Mouse (Mus musculus): Measurements from ENCODE around the gene Sh3bp5. TPM values are rescaled to one million over a fixed set of nuclear protein-coding genes. Genes with fewer than 3 reads are reported as not detected.

Gene Sh3bp5
- polyA plus RNA-seq, 1 experiment, result 67.5 TPM

DNA sequence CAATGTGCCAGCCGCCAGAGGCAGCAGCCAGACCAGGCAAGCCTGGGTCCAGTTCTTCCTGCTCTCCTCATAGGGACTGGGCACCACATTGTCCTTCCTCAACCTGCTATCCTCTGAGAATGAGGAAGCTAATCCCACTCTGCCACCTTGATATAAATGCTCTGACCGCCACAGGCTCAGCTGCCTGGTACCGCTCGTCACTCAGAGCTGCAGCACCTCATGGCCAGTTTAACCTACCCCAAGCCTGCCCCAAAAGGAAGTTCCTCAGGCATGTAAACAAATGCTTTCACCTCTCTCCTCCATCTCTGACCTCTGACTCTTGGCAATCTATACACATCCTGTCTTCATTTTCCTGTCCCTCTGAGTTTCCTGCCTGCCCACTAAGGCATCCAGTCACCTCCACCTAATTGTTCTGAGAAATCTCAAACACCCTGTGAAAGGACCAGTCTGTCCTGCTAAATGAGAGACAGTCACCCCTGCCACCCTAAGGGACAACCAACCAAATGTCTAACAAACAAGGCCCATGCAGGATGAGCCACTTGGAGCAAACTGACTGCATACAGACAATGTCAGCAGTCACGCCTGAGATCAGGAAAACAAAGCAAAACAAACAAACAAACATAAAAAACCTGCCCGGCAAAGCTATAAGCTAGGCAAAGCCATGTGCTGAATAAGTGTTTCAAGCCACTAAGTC, 27.8 kb downstream of the Sh3bp5 start:
- Histone ChIP-seq H3K4me3 (ENCODE audit: insufficient read depth, low read depth, low read length) (peak overlapping the region; percentile 9; the same call in 1 of the 2 replicates), H3K4me1 (ENCODE audit: control insufficient read depth, insufficient read depth, insufficient read length, low read length) (peaks cover 68% of the 10 kb centered on the region), H3K27ac (replicated peaks; ENCODE audit: low read depth, low read length) (peak overlapping the region; percentile 77)

DNA sequence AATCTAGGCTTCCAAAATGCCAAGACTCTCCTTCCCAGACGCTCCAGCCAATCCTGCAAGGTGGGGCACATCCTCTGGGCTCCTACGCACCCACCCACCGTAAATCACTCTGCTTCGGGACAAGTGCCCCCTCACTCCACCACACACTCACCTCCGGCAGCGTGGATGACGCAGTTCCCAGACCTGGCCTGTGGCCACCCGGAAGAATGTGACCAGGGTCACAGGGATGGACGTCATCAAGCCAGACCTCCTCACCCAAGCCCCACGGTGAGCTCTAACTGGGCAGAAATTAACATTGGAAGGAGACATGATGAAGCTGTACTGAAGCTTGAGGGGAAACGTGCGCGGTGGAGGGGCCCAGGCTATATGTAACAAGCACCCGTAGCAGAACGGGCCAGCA, 28.7 kb downstream of the Sh3bp5 start:
- Histone ChIP-seq H3K27ac (replicated peaks; ENCODE audit: low read depth, low read length) (peak overlapping the region; percentile 77), H3K4me3 (ENCODE audit: insufficient read depth, low read depth, low read length) (peak overlapping the region; percentile 9), H3K4me1 (ENCODE audit: control insufficient read depth, insufficient read depth, insufficient read length, low read length) (peaks cover 65% of the 10 kb centered on the region)

DNA sequence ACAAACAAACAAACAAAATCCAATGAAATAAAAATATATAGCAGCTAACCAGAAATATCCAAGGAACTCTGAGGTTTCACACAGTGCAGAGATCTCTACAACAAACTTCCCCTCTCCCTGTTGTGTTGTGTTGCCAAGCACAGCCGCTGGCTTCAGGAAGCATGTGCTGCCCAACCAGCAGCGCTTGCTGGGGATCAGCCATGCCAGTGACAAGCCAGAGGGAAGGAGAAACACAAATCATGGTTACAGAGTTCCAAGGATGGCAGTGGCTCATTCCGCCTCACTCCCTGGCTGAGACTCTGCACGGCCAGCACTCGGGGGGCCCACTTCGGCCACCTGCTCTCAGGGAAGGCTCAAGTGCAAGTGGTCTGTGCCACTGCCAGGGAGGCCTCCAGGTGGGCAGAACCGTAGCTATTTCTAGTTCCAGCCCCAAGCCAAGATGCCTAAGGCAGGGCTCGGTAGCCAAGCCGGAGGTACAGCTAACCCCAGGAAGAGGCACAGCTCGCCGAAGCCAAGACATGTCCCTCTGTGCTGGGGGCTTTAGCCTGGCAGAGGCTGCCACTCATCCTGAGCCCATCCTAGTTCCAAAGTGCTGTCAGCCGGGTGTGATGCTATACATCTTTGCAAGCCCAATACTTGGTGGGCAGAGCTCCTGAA, 29.6 kb downstream of the Sh3bp5 start:
- Histone ChIP-seq H3K4me1 (ENCODE audit: control insufficient read depth, insufficient read depth, insufficient read length, low read length) (peaks cover 65% of the 10 kb centered on the region), H3K4me3 (ENCODE audit: insufficient read depth, low read depth, low read length) (peak overlapping the region; percentile 3), H3K27ac (replicated peaks; ENCODE audit: low read depth, low read length) (peak overlapping the region; percentile 77)

DNA sequence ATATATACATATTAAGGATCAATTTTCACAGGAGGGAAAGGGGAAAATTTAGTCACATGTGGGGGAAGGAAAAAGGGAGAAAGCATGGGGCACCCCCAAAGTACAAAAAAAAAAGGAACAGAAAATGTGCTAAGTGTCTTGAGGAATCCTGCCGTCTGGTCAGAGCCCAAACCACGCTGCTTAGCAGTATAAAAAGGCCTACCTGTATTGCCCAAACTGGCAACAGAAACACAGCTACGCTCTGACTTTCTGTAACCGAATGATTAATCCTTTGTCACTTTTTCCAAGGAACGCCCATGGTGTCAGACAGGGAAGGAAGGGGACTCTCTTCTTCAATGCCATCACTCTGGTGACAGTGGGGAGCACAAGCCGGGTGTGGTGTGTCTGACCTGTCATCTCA, 30.2 kb downstream of the Sh3bp5 start:
- Histone ChIP-seq H3K4me1 (ENCODE audit: control insufficient read depth, insufficient read depth, insufficient read length, low read length) (peaks cover 65% of the 10 kb centered on the region), H3K4me3 (ENCODE audit: insufficient read depth, low read depth, low read length) (no peak overlapping the region), H3K27ac (replicated peaks; ENCODE audit: low read depth, low read length) (peak overlapping the region; percentile 34)

DNA sequence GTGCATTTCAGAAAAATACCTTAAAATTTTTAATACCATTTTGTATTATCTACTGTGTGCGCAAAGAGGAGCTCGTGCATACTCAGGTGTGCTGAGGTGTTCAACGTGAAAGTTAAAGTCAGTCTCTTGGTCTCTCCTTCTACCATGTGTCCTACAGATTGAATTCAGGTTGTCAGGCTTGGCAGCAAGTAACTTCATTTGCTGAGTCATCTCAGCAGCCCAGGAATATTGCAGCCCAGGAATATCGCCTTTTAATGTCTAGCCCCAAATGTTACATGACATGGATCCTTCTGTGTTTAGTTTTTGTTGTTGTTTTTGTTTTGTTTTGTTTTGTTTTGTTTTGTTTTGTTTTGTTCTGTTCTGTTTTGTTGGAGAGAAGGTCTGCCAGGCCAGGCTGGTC, 31.2 kb downstream of the Sh3bp5 start:
- H3K4me1 ChIP-seq (ENCODE audit: control insufficient read depth, insufficient read depth, insufficient read length, low read length), result peaks cover 65% of the 10 kb centered on the region
- H3K27ac ChIP-seq (replicated peaks; ENCODE audit: low read depth, low read length), result peak overlapping the region; percentile 59
- no peak overlapping the region for H3K4me3 ChIP-seq (ENCODE audit: insufficient read depth, low read depth, low read length)

DNA sequence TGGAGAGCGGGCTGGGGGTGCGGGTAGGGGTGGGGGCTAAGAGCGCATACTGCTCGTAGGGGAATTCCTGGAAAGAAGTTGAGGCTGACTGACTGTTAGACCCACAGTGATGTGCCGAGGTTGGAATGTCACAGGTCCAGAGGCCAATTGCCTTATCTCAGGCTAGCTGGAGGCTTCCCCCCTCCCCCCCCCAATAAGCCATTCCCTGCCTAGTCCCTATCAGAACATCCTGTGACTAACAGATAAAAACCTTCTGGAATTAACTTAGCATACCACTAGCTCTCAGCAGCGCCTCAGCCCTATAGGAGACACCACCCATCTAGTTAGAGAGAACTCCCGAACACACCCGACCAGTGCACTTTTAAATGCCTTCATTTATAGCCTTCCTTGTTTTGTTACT, 31.9 kb downstream of the Sh3bp5 start:
- Histone ChIP-seq H3K4me1 (ENCODE audit: control insufficient read depth, insufficient read depth, insufficient read length, low read length) (peaks cover 63% of the 10 kb centered on the region), H3K4me3 (ENCODE audit: insufficient read depth, low read depth, low read length) (no peak overlapping the region), H3K27ac (replicated peaks; ENCODE audit: low read depth, low read length) (peak overlapping the region; percentile 59)

DNA sequence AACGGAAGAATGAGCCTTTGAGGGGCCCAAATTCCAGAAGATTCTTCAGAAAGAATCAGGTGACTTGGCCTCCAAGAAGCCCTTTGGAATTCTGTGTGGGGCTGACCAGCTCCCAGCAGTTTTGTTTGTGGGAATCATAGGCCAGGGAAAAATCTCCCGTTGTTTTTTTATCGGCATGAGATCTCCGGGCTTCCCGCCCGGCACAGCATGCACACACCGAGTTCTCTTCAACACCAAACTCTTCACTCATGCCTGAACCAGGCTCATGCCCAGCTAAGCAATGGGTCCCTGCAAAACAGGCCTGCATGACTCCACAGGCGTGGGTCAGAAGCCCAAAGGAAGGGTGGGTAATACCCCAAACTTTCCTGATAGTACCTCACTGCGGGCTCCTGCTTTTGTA, 32.3 kb downstream of the Sh3bp5 start:
- Histone ChIP-seq H3K4me3 (ENCODE audit: insufficient read depth, low read depth, low read length) (no peak overlapping the region), H3K4me1 (ENCODE audit: control insufficient read depth, insufficient read depth, insufficient read length, low read length) (peaks cover 65% of the 10 kb centered on the region), H3K27ac (replicated peaks; ENCODE audit: low read depth, low read length) (0 out of 2 replicates have a peak overlapping the region, but pooled peaks have one; percentile 16)

DNA sequence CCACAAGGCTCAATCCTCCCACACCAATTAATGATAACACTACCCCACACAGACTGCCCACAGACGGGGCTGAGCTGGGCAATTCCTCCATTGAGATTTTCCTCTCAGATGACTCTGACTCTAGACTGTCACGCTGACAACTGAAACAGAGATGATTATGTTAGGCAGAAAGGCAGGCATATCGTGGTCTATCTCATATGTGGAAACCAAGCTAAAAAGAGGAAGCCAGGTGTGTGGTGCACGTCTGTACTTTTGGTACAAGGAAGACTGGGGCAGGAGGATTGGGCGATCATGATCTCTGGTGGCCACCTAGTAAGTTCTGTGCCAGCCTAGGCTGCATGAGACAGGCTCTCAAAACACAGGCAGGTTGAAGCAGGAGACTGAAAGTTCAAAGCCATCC, 33.2 kb downstream of the Sh3bp5 start:
- peak overlapping the region; percentile 22 for H3K27ac ChIP-seq (replicated peaks; ENCODE audit: low read depth, low read length)
- H3K4me1 ChIP-seq (ENCODE audit: control insufficient read depth, insufficient read depth, insufficient read length, low read length), result peaks cover 65% of the 10 kb centered on the region
- no peak overlapping the region for H3K4me3 ChIP-seq (ENCODE audit: insufficient read depth, low read depth, low read length)

DNA sequence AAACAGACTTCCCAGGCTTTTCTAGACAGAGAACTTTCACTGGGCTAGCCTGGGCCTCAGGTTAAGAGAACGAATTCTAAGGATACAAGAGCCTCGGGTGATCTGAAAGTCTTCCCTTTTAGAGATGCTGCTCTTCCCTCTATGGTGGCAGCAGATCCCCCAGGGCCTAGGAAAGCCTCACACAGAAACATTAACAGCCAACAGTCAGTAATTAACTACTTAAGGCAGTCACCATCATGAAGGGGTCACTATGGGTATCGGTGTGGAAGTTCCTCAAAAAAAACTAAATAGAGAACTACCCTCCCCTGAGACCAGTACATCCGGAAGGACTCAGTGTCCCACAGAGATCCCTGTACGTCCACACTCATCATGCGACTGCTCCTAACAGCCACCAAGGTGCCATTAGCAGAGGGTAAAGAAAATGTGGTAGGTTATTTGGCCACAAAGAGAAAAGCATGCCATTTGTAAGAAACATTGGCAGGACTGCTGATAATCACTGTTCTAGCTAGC, 33.9 kb downstream of the Sh3bp5 start:
- peaks cover 65% of the 10 kb centered on the region for H3K4me1 ChIP-seq (ENCODE audit: control insufficient read depth, insufficient read depth, insufficient read length, low read length)

DNA sequence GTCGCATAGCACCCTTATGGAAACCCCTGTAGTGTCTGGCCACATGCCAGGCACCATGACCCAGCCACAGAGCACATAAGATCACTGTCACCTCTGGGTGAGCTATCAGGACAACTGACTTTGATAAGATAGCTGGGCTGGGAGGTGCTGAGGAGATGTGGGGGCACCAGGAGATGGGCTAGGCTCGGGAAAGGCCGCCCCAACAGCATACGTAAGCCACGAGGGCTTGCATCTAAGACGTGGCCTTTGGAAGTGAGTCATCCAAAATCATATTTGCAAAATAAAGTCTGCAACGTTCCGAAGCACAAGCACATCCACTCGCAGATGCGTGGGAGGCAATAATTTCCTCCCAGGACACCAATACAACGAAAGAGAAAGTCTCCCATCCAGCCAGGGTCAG, 35.0 kb downstream of the Sh3bp5 start:
- H3K4me1 ChIP-seq (ENCODE audit: control insufficient read depth, insufficient read depth, insufficient read length, low read length), result peaks cover 65% of the 10 kb centered on the region
- peak overlapping the region; percentile 76 for H3K27ac ChIP-seq (replicated peaks; ENCODE audit: low read depth, low read length)
- H3K4me3 ChIP-seq (ENCODE audit: insufficient read depth, low read depth, low read length), result no peak overlapping the region

More for the DNA sequence above, 33.9 kb downstream of the Sh3bp5 start:
- Histone ChIP-seq H3K27ac (replicated peaks; ENCODE audit: low read depth, low read length) (peak overlapping the region; percentile 22), H3K4me3 (ENCODE audit: insufficient read depth, low read depth, low read length) (no peak overlapping the region)

DNA sequence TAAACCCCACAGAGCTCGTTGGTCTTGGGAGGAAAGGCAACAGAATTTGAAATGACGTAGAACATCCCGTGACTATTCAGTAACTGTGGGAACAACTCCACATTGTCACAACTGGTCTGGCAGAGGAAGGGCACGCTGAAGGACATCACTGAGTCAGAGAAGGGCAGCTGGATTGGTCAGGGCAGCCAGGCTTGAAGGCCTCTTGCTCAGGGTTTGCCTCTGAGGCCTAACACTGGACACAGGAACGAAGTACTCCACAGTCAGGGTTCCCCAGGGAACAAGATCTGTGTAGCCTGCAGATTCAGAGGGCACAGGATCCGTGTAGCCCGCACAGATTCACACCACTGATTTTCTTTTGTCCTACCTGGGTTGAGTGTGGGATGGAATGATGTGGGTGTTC, 35.6 kb downstream of the Sh3bp5 start:
- peak overlapping the region; percentile 76 for H3K27ac ChIP-seq (replicated peaks; ENCODE audit: low read depth, low read length)
- no peak overlapping the region for H3K4me3 ChIP-seq (ENCODE audit: insufficient read depth, low read depth, low read length)
- H3K4me1 ChIP-seq (ENCODE audit: control insufficient read depth, insufficient read depth, insufficient read length, low read length), result peaks cover 65% of the 10 kb centered on the region

DNA sequence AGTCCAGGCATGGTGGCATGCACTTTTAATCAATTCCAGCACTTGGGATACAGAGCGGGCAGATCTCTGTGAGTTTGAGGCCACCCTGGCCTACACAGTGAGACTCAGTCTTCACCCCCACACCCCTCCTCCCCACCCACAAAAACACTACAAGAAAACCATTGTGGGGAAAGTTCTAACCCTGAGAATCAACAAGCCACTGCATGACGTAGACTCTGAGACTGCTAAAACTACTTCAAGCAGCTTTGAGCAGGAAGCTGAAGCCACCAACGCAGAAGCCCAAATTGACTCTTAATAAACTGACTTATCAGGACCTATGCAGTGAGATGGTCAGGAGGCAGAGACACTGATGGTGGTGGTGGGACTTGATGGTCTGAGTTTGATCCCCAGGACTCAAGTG, 36.6 kb downstream of the Sh3bp5 start:
- H3K27ac ChIP-seq (replicated peaks; ENCODE audit: low read depth, low read length), result peak overlapping the region; percentile 76
- no peak overlapping the region for H3K4me3 ChIP-seq (ENCODE audit: insufficient read depth, low read depth, low read length)
- H3K4me1 ChIP-seq (ENCODE audit: control insufficient read depth, insufficient read depth, insufficient read length, low read length), result peaks cover 68% of the 10 kb centered on the region

DNA sequence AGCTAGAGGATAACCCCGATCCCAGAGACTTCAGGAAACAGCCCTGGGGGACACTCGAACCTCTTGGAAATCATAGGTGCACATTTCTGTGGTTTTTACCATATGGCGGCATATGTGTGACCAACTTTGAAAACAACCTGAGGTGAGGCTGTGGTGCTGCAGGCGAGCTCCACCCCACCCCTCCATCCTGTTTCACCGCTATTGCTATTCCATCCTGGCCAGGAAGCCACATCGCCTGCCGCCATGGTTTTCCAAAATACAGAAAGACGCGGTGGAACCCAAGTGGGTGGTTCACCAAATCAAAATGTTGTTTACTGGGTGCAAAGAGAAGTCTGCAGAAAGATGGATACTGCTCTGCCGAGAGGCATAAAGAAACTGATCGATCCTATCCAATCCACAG, 37.1 kb downstream of the Sh3bp5 start:
- Histone ChIP-seq H3K27ac (replicated peaks; ENCODE audit: low read depth, low read length) (peak overlapping the region; percentile 98), H3K4me1 (ENCODE audit: control insufficient read depth, insufficient read depth, insufficient read length, low read length) (peaks cover 72% of the 10 kb centered on the region)

DNA sequence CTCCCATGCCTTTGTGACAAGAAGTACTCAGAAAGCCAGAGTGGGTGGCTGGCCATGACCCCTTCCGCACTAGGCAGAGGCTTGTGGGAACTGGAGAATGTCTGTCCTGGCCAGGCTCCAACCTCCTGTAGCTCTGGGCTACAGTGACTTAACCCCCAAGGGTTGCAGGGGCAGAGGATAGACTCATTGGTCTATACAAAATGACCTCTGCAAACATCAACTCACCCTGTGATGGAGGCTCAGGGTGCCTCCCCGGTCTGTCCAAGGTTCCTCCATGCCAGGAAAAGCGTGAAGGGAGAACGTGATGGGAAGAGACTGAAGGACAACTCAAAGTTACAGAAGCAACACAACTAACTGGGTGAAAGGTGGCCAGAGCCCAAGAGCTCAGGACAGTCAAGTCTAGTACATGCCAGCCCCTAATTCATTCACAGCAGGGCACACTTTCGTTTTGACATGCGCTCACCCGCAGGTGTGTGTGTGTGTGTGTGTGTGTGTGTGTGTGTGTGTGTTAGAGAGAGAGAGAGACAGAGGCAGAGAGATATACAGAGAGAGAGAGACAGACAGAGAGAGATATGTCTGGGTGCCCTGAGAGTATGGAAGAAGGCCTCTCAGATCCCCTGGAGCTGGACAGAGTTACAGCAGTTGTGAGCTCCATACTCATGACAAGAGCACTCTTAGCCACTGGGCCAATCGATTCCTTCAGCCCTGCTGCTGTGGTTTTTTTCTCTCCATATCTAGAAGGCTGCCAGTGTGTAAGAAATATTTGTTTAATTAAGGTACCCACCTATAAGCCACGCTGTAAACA, 37.9 kb downstream of the Sh3bp5 start:
- H3K4me3 ChIP-seq (ENCODE audit: insufficient read depth, low read depth, low read length), result no peak overlapping the region
- H3K4me1 ChIP-seq (ENCODE audit: control insufficient read depth, insufficient read depth, insufficient read length, low read length), result peaks cover 78% of the 10 kb centered on the region
- peak overlapping the region; percentile 98 for H3K27ac ChIP-seq (replicated peaks; ENCODE audit: low read depth, low read length)

More for the DNA sequence above, 37.1 kb downstream of the Sh3bp5 start:
- H3K4me3 ChIP-seq (ENCODE audit: insufficient read depth, low read depth, low read length), result no peak overlapping the region

DNA sequence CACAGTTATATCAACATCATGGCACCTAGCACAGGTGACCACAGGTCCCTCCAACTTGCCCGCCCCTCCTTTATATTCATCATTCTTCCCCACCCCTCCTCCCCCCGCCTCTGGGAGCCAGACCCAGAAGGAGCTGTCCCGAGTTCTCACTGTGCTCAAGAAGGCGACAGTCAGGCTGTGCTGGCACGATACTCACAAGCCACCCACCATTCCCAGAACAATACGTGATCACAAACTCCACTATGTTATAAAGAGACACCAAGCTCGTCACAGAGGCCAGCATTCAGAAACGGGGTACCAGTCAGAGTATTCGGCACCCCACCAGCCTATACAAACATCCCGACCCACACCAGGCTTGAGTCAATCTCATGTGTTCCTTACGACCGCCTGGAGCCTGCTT, 38.5 kb downstream of the Sh3bp5 start:
- Histone ChIP-seq H3K27ac (replicated peaks; ENCODE audit: low read depth, low read length) (peak overlapping the region; percentile 98), H3K4me3 (ENCODE audit: insufficient read depth, low read depth, low read length) (no peak overlapping the region), H3K4me1 (ENCODE audit: control insufficient read depth, insufficient read depth, insufficient read length, low read length) (peaks cover 81% of the 10 kb centered on the region)

All from brown adipose tissue, adult 24 weeks (tissue).